Mouse (Mus musculus) stomach, postnatal 0 days (tissue): ENCODE data around the gene Dennd5b. TPM values are rescaled to one million over a fixed set of nuclear protein-coding genes. Genes with fewer than 3 reads are reported as not detected.

Source experiments
- ATAC-seq: fragments of 200-750 bp; cut with Nextera tagmentation; 2 replicates; pipeline ENCODE4 v1.8.0; 2017; ENCODE audit not compliant: low FRiP score, low TSS enrichment
- DNase-seq: peaks from one replicate; pipeline ENCODE4 v3.0.0-alpha.2; 2016; ENCODE audit warnings: low spot score
- H3K27ac ChIP-seq: fragments of 300-500 bp; sonication (generic); replicated peaks from 2 replicates; pipeline ENCODE4 v1.5.1; 2014; ENCODE audit warnings: mild to moderate bottlenecking, control low read depth
- H3K27me3 ChIP-seq: fragments of 300-500 bp; sonication (generic); 2 replicates; pipeline ENCODE4 v1.6.1; 2014; ENCODE audit warnings: low read length; ENCODE audit not compliant: control insufficient read depth, insufficient read depth
- H3K36me3 ChIP-seq: fragments of 300-500 bp; sonication (generic); 2 replicates; pipeline ENCODE4 v1.6.1; 2014; ENCODE audit warnings: low read length, mixed read lengths; ENCODE audit not compliant: control insufficient read depth, insufficient read depth
- H3K4me1 ChIP-seq: fragments of 300-500 bp; sonication (generic); replicated peaks from 2 replicates; pipeline ENCODE4 v1.6.1; 2014; ENCODE audit warnings: antibody characterized with exemption; ENCODE audit not compliant: control insufficient read depth, insufficient read depth
- H3K4me2 ChIP-seq: fragments of 300-500 bp; sonication (generic); replicated peaks from 2 replicates; pipeline ENCODE4 v1.6.1; 2014; ENCODE audit warnings: low read depth, mild to moderate bottlenecking, control low read depth, moderate library complexity
- H3K4me3 ChIP-seq: fragments of 300-500 bp; sonication (generic); 2 replicates; pipeline ENCODE4 v1.5.1; 2014; ENCODE audit warnings: low read depth, low read length, control low read depth
- H3K9ac ChIP-seq: fragments of 300-500 bp; sonication (generic); 2 replicates; pipeline ENCODE4 v1.6.1; 2014; ENCODE audit warnings: mild to moderate bottlenecking, low read length, control low read depth, mixed read lengths
- H3K9me3 ChIP-seq: fragments of 300-500 bp; sonication (generic); 2 replicates; pipeline ENCODE4 v1.6.1; 2016; ENCODE audit warnings: low read length; ENCODE audit not compliant: control insufficient read depth
- CTCF ChIP-seq: IDR thresholded peaks from 2 replicates; pipeline ENCODE4 v1.5.1; 2016; ENCODE audit warnings: antibody characterized with exemption, low read depth, mild to moderate bottlenecking, moderate library complexity
- EP300 ChIP-seq: optimal IDR thresholded peaks from 2 replicates; pipeline ENCODE3; 2016; ENCODE audit warnings: antibody characterized with exemption
- WGBS: fragments of 180-500 bp; shearing (Covaris S2); extraction: QIAGEN DNeasy Blood & Tissue Kit; methylation state at CpG from one replicate; pipeline ENCODE4 v1.1.7; 2014; 5-methylcytosine and 5-hydroxymethylcytosine counted together
- polyA plus RNA-seq: library from polyadenylated mRNA; unstranded; fragments of >200 nt; fragmentation: Nextera tagmentation; extraction: Ambion mirVana; gene quantifications from 2 replicates; pipeline ENCODE4 v1.2.1, GENCODE M21; 2015

The Dennd5b gene
- polyA plus RNA-seq, 1 experiment from 2014 or later, result 1.7 TPM

DNA sequence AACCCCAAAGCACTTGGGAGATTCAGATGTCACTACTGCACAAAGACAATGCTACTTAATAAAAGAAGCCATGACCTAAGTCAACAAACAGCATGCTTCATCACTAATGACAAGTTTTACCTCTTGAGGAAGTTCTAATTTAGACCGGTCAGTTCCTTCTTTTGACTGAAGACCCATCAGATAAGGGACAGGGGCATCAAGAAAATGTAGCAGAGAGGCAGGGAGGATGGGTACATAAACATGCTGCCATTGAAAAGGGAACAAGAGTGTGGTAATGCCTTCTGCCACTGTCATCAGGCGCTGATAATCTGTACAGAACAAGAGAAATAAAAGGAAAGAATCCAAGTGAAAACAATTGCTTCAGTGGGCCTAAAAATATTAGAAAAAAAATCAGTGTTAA lies 46.7 kb downstream of the Dennd5b start:
- WGBS, result 68% methylated on average over 2 of the region's 2 CpGs
- Histone ChIP-seq H3K9me3 (no peaks in the 10 kb centered on the region), H3K4me3 (no peak overlapping the region), H3K27me3 (no peaks in the 10 kb centered on the region), H3K9ac (no peak overlapping the region), H3K4me1 (no peaks in the 10 kb centered on the region), H3K27ac (no peak overlapping the region), H3K4me2 (no peak overlapping the region), H3K36me3 (no peaks in the 10 kb centered on the region)
- TF ChIP-seq EP300 (no peak), CTCF (no peak)
- DNase-seq (no peak), ATAC-seq (no peak)

DNA sequence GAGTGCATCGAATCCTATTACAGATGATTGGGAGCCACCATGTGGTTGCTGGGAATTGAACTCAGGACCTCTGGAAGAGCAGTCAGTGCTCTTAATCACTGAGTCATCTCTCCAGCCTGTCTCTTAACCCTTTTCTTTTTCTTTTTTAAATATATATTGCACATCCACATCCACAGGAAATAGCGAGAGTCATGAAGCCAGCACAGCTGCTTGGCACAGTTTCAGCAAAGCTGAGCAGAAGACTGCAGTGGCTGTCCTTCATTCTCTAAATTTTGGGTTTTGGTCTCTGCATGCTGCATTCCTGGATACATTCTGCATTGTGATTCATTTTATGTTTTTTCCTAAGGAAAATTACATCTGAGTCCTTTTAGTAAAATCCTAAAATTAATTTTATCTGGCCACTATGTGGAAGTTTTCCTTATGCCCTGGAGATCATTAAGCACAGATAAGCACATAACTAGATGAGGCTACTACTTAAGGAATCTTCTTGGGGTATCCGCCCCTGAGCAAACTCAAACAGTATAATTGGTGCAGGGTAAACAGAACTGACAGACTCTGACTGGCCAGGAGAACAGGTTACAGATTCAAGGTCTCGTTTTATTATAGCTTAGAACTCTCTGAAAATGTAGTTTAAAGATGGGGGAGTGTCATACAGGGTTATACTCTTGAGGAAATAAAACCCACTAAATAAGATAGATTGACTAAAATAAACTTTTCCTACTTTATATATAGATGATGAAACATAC lies 50.3 kb downstream of the Dennd5b start:
- 48% methylated on average over 4 of the region's 4 CpGs for WGBS
- Histone ChIP-seq H3K4me3 (no peak overlapping the region), H3K9ac (no peak overlapping the region), H3K27me3 (no peaks in the 10 kb centered on the region), H3K9me3 (no peaks in the 10 kb centered on the region), H3K4me2 (no peak overlapping the region), H3K27ac (no peak overlapping the region), H3K36me3 (no peaks in the 10 kb centered on the region), H3K4me1 (no peaks in the 10 kb centered on the region)
- ATAC-seq, result no peak
- DNase-seq, result no peak
- no peak for TF ChIP-seq EP300

DNA sequence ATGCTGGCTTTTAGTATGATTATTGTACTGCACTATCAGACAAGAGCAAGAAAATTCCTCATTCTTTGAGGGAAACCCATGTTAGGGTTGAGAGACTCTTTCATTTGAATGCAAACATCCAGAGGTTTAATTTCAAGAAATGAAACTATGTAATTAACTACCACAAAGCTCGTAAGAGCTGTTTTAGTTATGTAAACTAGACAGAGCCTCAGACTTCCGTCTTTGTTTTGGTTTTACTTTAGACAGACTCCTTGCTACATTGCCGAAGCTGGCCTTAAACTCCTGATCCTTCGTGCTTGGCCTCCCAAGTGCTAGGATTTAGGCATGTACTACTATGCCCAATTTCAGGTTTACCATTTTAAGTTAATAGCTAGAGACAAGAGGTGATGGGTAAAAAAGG lies 61.4 kb downstream of the Dennd5b start:
- TF ChIP-seq EP300 (no peak), CTCF (no peak)
- H3K27ac ChIP-seq, result no peak overlapping the region
- WGBS, result 71% methylated on average over 4 of the region's 4 CpGs

DNA sequence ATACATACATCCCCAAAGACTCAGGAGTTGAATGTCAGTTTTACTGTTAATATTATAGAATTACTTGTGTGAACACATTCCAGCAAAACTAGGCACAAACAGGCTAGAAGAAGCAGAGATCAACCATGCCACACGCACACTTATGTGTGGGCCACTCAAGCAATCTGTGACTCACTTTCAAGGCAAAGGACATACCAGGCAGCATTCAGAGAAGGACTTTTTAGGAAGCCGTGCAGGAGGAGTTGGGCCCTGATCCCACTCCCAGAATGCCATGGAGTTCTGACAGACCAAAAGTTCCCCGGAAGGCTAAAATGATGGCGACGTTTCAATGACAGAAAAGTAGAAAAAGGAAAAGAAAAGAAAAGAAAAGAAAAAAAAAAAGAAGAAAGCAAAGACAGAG lies 69.3 kb downstream of the Dennd5b start:
- Histone ChIP-seq H3K27ac (no peak overlapping the region), H3K4me2 (no peak overlapping the region), H3K36me3 (no peaks in the 10 kb centered on the region), H3K9me3 (no peaks in the 10 kb centered on the region), H3K4me3 (no peak overlapping the region), H3K9ac (no peak overlapping the region), H3K27me3 (no peaks in the 10 kb centered on the region), H3K4me1 (no peaks in the 10 kb centered on the region)
- ATAC-seq (no peak), DNase-seq (no peak)
- no peak for TF ChIP-seq CTCF
- TF ChIP-seq EP300, result no peak
- WGBS, result 77% methylated on average over 5 of the region's 5 CpGs

More for the DNA sequence above, 61.4 kb downstream of the Dennd5b start:
- H3K9me3 ChIP-seq, result no peaks in the 10 kb centered on the region
- no peak overlapping the region for H3K4me2 ChIP-seq
- H3K9ac ChIP-seq, result no peak overlapping the region
- no peaks in the 10 kb centered on the region for H3K4me1 ChIP-seq
- ATAC-seq (no peak), DNase-seq (no peak)
- no peaks in the 10 kb centered on the region for H3K36me3 ChIP-seq
- H3K4me3 ChIP-seq, result no peak overlapping the region
- no peaks in the 10 kb centered on the region for H3K27me3 ChIP-seq

DNA sequence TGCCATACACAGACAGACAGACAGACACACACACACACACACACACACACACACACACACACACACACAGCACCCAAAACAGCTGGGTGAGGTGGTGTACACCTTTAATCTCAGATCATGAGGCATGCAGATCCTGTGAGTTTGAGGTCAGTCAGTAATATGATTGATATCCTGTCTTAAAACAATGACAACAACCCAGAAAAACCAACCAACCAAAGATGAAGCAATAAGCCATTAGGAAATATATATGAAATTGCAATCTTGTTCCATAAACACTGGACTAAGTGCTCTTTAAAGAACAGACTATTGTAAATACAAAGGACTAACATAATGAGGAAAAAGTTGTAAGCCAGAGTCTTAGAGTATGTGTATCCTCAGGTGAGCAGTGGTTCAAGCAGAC lies 70.1 kb downstream of the Dennd5b start:
- no peak for DNase-seq
- Histone ChIP-seq H3K27me3 (no peaks in the 10 kb centered on the region), H3K9ac (no peak overlapping the region), H3K4me1 (no peaks in the 10 kb centered on the region), H3K27ac (no peak overlapping the region), H3K36me3 (no peaks in the 10 kb centered on the region), H3K4me3 (no peak overlapping the region), H3K4me2 (no peak overlapping the region), H3K9me3 (no peaks in the 10 kb centered on the region)
- no peak for TF ChIP-seq CTCF
- TF ChIP-seq EP300, result no peak
- ATAC-seq, result no peak

DNA sequence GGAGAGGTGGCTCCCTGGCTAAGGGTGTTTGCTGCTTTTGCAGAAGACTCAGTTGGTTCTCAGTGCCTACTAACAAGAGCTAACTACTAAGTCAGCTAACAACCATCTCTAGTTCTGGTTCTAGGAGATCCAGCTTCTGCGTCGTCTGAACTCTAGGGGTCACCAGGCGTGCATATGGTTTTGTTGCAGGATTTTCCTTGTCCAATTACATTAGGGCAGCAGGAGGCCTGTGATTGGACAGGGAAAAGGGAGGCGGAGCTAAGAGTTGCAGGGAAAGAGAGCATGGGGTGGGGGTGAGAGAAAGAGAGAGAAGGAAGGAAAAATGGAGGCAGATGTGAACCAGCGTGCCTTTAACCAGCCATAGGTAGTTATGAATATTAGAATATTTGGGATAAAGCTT lies 83.0 kb downstream of the Dennd5b start:
- DNase-seq (no peak), ATAC-seq (no peak)
- no peaks in the 10 kb centered on the region for H3K27me3 ChIP-seq
- H3K4me2 ChIP-seq, result no peak overlapping the region
- H3K4me1 ChIP-seq, result no peaks in the 10 kb centered on the region
- WGBS, result 84% methylated on average over 5 of the region's 5 CpGs
- no peak for TF ChIP-seq EP300
- H3K4me3 ChIP-seq, result no peak overlapping the region
- H3K9me3 ChIP-seq, result no peaks in the 10 kb centered on the region
- no peak overlapping the region for H3K9ac ChIP-seq
- no peak overlapping the region for H3K27ac ChIP-seq
- no peaks in the 10 kb centered on the region; the same call in 1 of the 2 replicates for H3K36me3 ChIP-seq
